Mouse (Mus musculus) Muller cell, postnatal 12 days (primary cell): Measurements from ENCODE around the gene Sqstm1.

Experiments used
- DNase-seq: peaks from one replicate; pipeline ENCODE4 v3.0.0-alpha.2; 2015; ENCODE audit errors: inconsistent ontology term

Sqstm1 gene

GRCm38 (mm10) chr11:50210505-50211151 lies at the start of gene Sqstm1, which contains the start of gene Mgat4b:
TSS of gene Sqstm1 (minus strand) at chr11:50210827.
TSS of gene Mgat4b (plus strand) at chr11:50210890.
- DNase-seq, result peak; percentile 88

- no peak for DNase-seq
Measured at GRCm38 (mm10) chr11:50258310-50258709, 47.7 kb upstream of the Sqstm1 start.

- DNase-seq, result no peak
Measured at GRCm38 (mm10) chr11:50256615-50257014, 46.0 kb upstream of the Sqstm1 start.

GRCm38 (mm10) chr11:50254010-50254580 lies 43.5 kb upstream of the Sqstm1 start:
- peak; percentile 35 for DNase-seq

- no peak for DNase-seq
Measured at GRCm38 (mm10) chr11:50253393-50253792, 42.8 kb upstream of the Sqstm1 start.

GRCm38 (mm10) chr11:50252684-50253265 lies 42.1 kb upstream of the Sqstm1 start:
- DNase-seq, result no peak

GRCm38 (mm10) chr11:50252166-50252565 lies 41.5 kb upstream of the Sqstm1 start:
- DNase-seq, result peak; percentile 87

- no peak for DNase-seq
Measured at GRCm38 (mm10) chr11:50248473-50249171, 38.0 kb upstream of the Sqstm1 start.

- DNase-seq, result no peak
Measured at GRCm38 (mm10) chr11:50245269-50245668, 34.6 kb upstream of the Sqstm1 start.

GRCm38 (mm10) chr11:50243926-50244325 lies 33.3 kb upstream of the Sqstm1 start:
- DNase-seq, result no peak

GRCm38 (mm10) chr11:50240235-50240911 lies 29.7 kb upstream of the Sqstm1 start:
- no peak for DNase-seq

- no peak for DNase-seq
Measured at GRCm38 (mm10) chr11:50238821-50239791, 28.5 kb upstream of the Sqstm1 start.

- DNase-seq, result no peak
Measured at GRCm38 (mm10) chr11:50238324-50238723, 27.7 kb upstream of the Sqstm1 start, which contains the start of gene Ltc4s. TSS of gene Ltc4s (minus strand) at chr11:50238616.

- no peak for DNase-seq
Measured at GRCm38 (mm10) chr11:50236937-50237835, 26.6 kb upstream of the Sqstm1 start.

- DNase-seq, result peak; percentile 96
Measured at GRCm38 (mm10) chr11:50236540-50236936, 25.9 kb upstream of the Sqstm1 start.

GRCm38 (mm10) chr11:50234606-50235005 lies 24.0 kb upstream of the Sqstm1 start:
- DNase-seq, result no peak

- no peak for DNase-seq
Measured at GRCm38 (mm10) chr11:50233993-50234392, 23.4 kb upstream of the Sqstm1 start.

- no peak for DNase-seq
Measured at GRCm38 (mm10) chr11:50233022-50233421, 22.4 kb upstream of the Sqstm1 start.

- peak; percentile 78 for DNase-seq
Measured at GRCm38 (mm10) chr11:50231411-50231810, 20.8 kb upstream of the Sqstm1 start.
